Mouse (Mus musculus) liver, adult 2 months (tissue): Measurements from ENCODE around the gene Abcc6.

ENCODE experiments used
- CTCF ChIP-seq: fragments of 200-500 bp; IDR thresholded peaks from 2 replicates; pipeline ENCODE4 v1.5.1; 2011; ENCODE audit warnings: low read depth, low read length, control low read depth
- POLR2A ChIP-seq: fragments of 200-500 bp; IDR thresholded peaks from 2 replicates; pipeline ENCODE4 v1.6.1; 2011; ENCODE audit warnings: low read length, control low read depth; ENCODE audit not compliant: insufficient read depth; ENCODE audit errors: extremely low read depth

DNA sequence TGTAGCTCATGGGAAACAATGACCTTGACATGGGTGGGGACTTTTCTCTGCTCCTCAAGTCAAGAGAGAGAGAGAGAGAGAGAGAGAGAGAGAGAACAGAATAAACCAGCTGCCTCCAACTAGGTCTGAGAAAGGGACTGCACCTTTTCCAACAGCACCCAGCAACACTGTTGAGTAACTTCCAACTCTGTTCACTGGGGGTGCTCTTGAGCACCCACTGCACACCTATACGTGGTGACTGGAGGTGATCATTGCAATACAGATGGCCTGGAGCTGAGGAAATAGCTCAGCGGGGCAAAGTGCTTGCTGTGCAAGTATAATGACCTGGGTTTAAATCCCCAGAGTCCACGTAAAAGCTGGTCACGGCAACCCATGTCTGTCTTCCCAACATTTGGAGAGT is 27.4 kb downstream of the Abcc6 start:
- TF ChIP-seq POLR2A (no peak), CTCF (0 out of 2 replicates have a peak, but pooled peaks have one; percentile 1)
